Mouse (Mus musculus): Measurements from ENCODE around the gene Grk3.

DNA sequence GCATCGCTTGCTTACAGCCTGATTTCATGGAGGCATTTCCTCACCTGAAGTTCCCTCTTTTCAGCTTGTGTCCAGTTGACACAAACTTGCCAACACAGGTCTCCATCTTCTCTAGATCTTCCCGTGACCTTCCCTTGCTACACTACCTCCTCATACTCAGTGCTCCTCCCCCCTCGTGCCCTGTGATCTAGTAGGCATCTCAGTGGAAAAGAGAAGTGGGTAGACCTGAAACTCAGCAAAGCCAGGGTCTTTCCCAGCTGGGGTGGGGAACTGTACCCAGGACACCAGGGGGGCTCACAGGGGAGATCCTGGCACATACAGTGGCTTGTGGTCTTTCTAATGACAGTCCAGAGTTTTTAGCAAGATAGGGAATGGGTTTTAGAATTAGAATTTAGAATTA is 64.7 kb downstream of the Grk3 start:
- TF ChIP-seq POLR2A (IDR thresholded peaks at IDR 0.05; ENCODE audit: borderline replicate concordance, low read depth, low read length): no peak
- TF ChIP-seq CTCF (IDR thresholded peaks at IDR 0.05; ENCODE audit: low read depth, low read length): no peak
